Mouse (Mus musculus): ENCODE data around the gene Oscp1. TPM values are rescaled to one million over a fixed set of nuclear protein-coding genes. Genes with fewer than 3 reads are reported as not detected.
A peak's percentile ranks its signal among the peaks of the same experiment; 100 is the strongest.
"Not testable (repeated sequence)": the region's sequence is repeated elsewhere in the genome, so short reads cannot be mapped to it uniquely, and the experiment has no call there.

Oscp1 gene
- polyA plus RNA-seq, 1 experiment from 2014 or later, result 32.0 TPM

GRCm38 (mm10) chr4:126084382-126084781 lies 26.0 kb downstream of the Oscp1 start:
- H3K4me1 ChIP-seq, result peaks cover 5% of the 10 kb centered on the region; the same call in 1 of the 2 replicates
- H3K4me2 ChIP-seq (replicated peaks), result no peak overlapping the region
- H3K9ac ChIP-seq, result no peak overlapping the region
- H3K9me3 ChIP-seq (replicated peaks), result no peaks in the 10 kb centered on the region
- 57% methylated on average over 8 of the region's 8 CpGs for WGBS
- no peaks in the 10 kb centered on the region for H3K27me3 ChIP-seq
- H3K27ac ChIP-seq (replicated peaks), result no peak overlapping the region
- 0 out of 2 replicates have a peak, but pooled peaks cover 3% of the 10 kb centered on the region for H3K36me3 ChIP-seq
- no peak for ATAC-seq (ENCODE audit: insufficient number of reproducible peaks, low FRiP score, low TSS enrichment, low read depth)
- no peak overlapping the region for H3K4me3 ChIP-seq (replicated peaks)

GRCm38 (mm10) chr4:126085996-126086576 lies 27.7 kb downstream of the Oscp1 start:
- no peak overlapping the region for H3K4me2 ChIP-seq (replicated peaks)
- H3K36me3 ChIP-seq, result 0 out of 2 replicates have a peak, but pooled peaks cover 3% of the 10 kb centered on the region
- peak; percentile 87 for ATAC-seq (ENCODE audit: insufficient number of reproducible peaks, low FRiP score, low TSS enrichment, low read depth)
- no peaks in the 10 kb centered on the region for H3K27me3 ChIP-seq
- no peaks in the 10 kb centered on the region for H3K9me3 ChIP-seq (replicated peaks)
- H3K9ac ChIP-seq, result no peak overlapping the region
- 20% methylated on average over 7 of the region's 7 CpGs for WGBS
- peaks cover 5% of the 10 kb centered on the region; the same call in 1 of the 2 replicates for H3K4me1 ChIP-seq
- no peak overlapping the region for H3K4me3 ChIP-seq (replicated peaks)
- peak overlapping the region; percentile 30; the same call in 1 of the 2 replicates for H3K27ac ChIP-seq (replicated peaks)

GRCm38 (mm10) chr4:126090101-126090847 lies 31.9 kb downstream of the Oscp1 start:
- Histone ChIP-seq H3K4me3 (replicated peaks) (no peak overlapping the region), H3K9me3 (replicated peaks) (no peaks in the 10 kb centered on the region), H3K27me3 (no peaks in the 10 kb centered on the region), H3K27ac (replicated peaks) (no peak overlapping the region), H3K36me3 (no peaks in the 10 kb centered on the region), H3K4me1 (peaks cover 5% of the 10 kb centered on the region; the same call in 1 of the 2 replicates), H3K4me2 (replicated peaks) (no peak overlapping the region), H3K9ac (no peak overlapping the region)
- no peak for ATAC-seq (ENCODE audit: insufficient number of reproducible peaks, low FRiP score, low TSS enrichment, low read depth)
- 70% methylated on average over 7 of the region's 7 CpGs for WGBS

GRCm38 (mm10) chr4:126090848-126091124 lies 32.4 kb downstream of the Oscp1 start:
- peaks cover 5% of the 10 kb centered on the region; the same call in 1 of the 2 replicates for H3K4me1 ChIP-seq
- 72% methylated on average over 4 of the region's 4 CpGs for WGBS
- no peak overlapping the region for H3K9ac ChIP-seq

GRCm38 (mm10) chr4:126091873-126092272 lies 33.5 kb downstream of the Oscp1 start:
- Histone ChIP-seq H3K4me2 (replicated peaks) (no peak overlapping the region), H3K4me1 (peaks cover 2% of the 10 kb centered on the region), H3K4me3 (replicated peaks) (no peak overlapping the region), H3K9ac (no peak overlapping the region), H3K27ac (replicated peaks) (no peak overlapping the region), H3K36me3 (no peaks in the 10 kb centered on the region), H3K9me3 (replicated peaks) (no peaks in the 10 kb centered on the region), H3K27me3 (no peaks in the 10 kb centered on the region)
- WGBS, result 75% methylated on average over 8 of the region's 8 CpGs
- no peak for ATAC-seq (ENCODE audit: insufficient number of reproducible peaks, low FRiP score, low TSS enrichment, low read depth)

More at GRCm38 (mm10) chr4:126090848-126091124, 32.4 kb downstream of the Oscp1 start:
- Histone ChIP-seq H3K36me3 (no peaks in the 10 kb centered on the region), H3K4me2 (replicated peaks) (no peak overlapping the region), H3K27ac (replicated peaks) (no peak overlapping the region), H3K27me3 (no peaks in the 10 kb centered on the region), H3K4me3 (replicated peaks) (no peak overlapping the region), H3K9me3 (replicated peaks) (no peaks in the 10 kb centered on the region)
- ATAC-seq (ENCODE audit: insufficient number of reproducible peaks, low FRiP score, low TSS enrichment, low read depth), result no peak

- H3K36me3 ChIP-seq, result 0 out of 2 replicates have a peak, but pooled peaks cover 12% of the 10 kb centered on the region
- H3K4me1 ChIP-seq, result peaks cover 25% of the 10 kb centered on the region
- not testable (repeated sequence) for H3K27ac ChIP-seq (replicated peaks); H3K9ac ChIP-seq; H3K27me3 ChIP-seq; H3K9me3 ChIP-seq (replicated peaks); ATAC-seq (ENCODE audit: insufficient number of reproducible peaks, low FRiP score, low TSS enrichment, low read depth)
- peak overlapping the region; percentile 62 for H3K4me3 ChIP-seq (replicated peaks)
- whole genome bisulfite sequencing, result 51% methylated on average over 14 of the region's 14 CpGs
- H3K4me2 ChIP-seq (replicated peaks), result peak overlapping the region; percentile 62; the same call in 1 of the 2 replicates
These were observed 37.5 kb downstream of the Oscp1 start for GRCm38 (mm10) chr4:126095622-126096430.

- Histone ChIP-seq H3K4me3 (replicated peaks) (peak within 1 kb of the TSS; percentile 62), H3K9ac (peak within 1 kb of the TSS; percentile 66), H3K9me3 (replicated peaks) (no peaks in the 10 kb centered on the region), H3K36me3 (0 out of 2 replicates have a peak, but pooled peaks cover 12% of the 10 kb centered on the region), H3K27me3 (no peaks in the 10 kb centered on the region), H3K4me1 (peaks cover 27% of the 10 kb centered on the region), H3K4me2 (replicated peaks) (peak within 1 kb of the TSS; percentile 62), H3K27ac (replicated peaks) (peak within 1 kb of the TSS; percentile 81)
- WGBS, result 5% methylated on average over 36 of the region's 37 CpGs
- peak; percentile 97 for ATAC-seq (ENCODE audit: insufficient number of reproducible peaks, low FRiP score, low TSS enrichment, low read depth)
These were observed 38.2 kb downstream of the Oscp1 start, which contains the start of gene Lsm10 for GRCm38 (mm10) chr4:126096464-126097111. Gene Lsm10 (plus strand): TSS chr4:126096623.

GRCm38 (mm10) chr4:126097711-126098253 lies 39.4 kb downstream of the Oscp1 start:
- Histone ChIP-seq H3K4me3 (replicated peaks) (no peak overlapping the region), H3K27ac (replicated peaks) (no peak overlapping the region), H3K4me2 (replicated peaks) (no peak overlapping the region), H3K27me3 (no peaks in the 10 kb centered on the region), H3K9ac (no peak overlapping the region), H3K36me3 (0 out of 2 replicates have a peak, but pooled peaks cover 12% of the 10 kb centered on the region), H3K9me3 (replicated peaks) (no peaks in the 10 kb centered on the region), H3K4me1 (peaks cover 36% of the 10 kb centered on the region)
- WGBS, result 94% methylated on average over 20 of the region's 20 CpGs
- ATAC-seq (ENCODE audit: insufficient number of reproducible peaks, low FRiP score, low TSS enrichment, low read depth), result no peak

GRCm38 (mm10) chr4:126099365-126099764 lies 41.0 kb downstream of the Oscp1 start:
- WGBS, result 91% methylated on average over 3 of the region's 3 CpGs
- Histone ChIP-seq H3K27me3 (no peaks in the 10 kb centered on the region), H3K9me3 (replicated peaks) (no peaks in the 10 kb centered on the region), H3K4me1 (peaks cover 43% of the 10 kb centered on the region), H3K4me2 (replicated peaks) (no peak overlapping the region), H3K36me3 (0 out of 2 replicates have a peak, but pooled peaks cover 12% of the 10 kb centered on the region), H3K4me3 (replicated peaks) (no peak overlapping the region), H3K9ac (no peak overlapping the region), H3K27ac (replicated peaks) (0 out of 2 replicates have a peak overlapping the region, but pooled peaks have one; percentile 4)
- no peak for ATAC-seq (ENCODE audit: insufficient number of reproducible peaks, low FRiP score, low TSS enrichment, low read depth)

GRCm38 (mm10) chr4:126100764-126101163 lies 42.4 kb downstream of the Oscp1 start:
- no peak overlapping the region for H3K27ac ChIP-seq (replicated peaks)
- no peaks in the 10 kb centered on the region for H3K27me3 ChIP-seq
- H3K36me3 ChIP-seq, result 0 out of 2 replicates have a peak, but pooled peaks cover 12% of the 10 kb centered on the region
- ATAC-seq (ENCODE audit: insufficient number of reproducible peaks, low FRiP score, low TSS enrichment, low read depth), result no peak
- no peak overlapping the region for H3K4me3 ChIP-seq (replicated peaks)
- WGBS, result 77% methylated on average over 3 of the region's 3 CpGs
- H3K4me2 ChIP-seq (replicated peaks), result no peak overlapping the region
- H3K4me1 ChIP-seq, result peaks cover 54% of the 10 kb centered on the region
- H3K9me3 ChIP-seq (replicated peaks), result no peaks in the 10 kb centered on the region
- no peak overlapping the region for H3K9ac ChIP-seq
